Mouse (Mus musculus): ENCODE measurements around the gene Pcnx2.

Gene Pcnx2

GRCm38 (mm10) chr8:125897868-125898788 is at the start of gene Pcnx2:
Gene Pcnx2, minus strand, starts transcription at chr8:125898317.
- DNase-seq: no peak

DNA sequence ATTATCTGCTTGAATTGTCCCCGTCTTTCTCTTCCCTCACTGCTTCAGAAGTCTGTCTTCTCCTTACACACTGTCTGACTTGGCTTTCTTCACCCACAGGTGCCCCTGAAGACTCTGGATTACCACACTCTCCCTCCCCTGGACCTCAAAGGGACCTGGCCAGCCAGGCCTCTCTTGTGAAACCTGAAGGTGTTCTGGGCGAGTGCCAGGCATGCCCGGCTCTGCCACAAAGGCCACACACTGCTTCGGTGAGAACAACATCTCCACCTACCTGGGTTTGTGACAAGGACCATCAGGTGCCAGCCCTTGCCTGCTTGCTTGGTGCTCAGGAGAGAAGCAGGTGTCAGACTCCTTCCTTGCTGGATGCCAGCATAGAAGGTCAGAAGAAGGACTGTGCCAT is 46.4 kb upstream of the Pcnx2 start:
- DNase-seq: peak; percentile 20 to 34

DNA sequence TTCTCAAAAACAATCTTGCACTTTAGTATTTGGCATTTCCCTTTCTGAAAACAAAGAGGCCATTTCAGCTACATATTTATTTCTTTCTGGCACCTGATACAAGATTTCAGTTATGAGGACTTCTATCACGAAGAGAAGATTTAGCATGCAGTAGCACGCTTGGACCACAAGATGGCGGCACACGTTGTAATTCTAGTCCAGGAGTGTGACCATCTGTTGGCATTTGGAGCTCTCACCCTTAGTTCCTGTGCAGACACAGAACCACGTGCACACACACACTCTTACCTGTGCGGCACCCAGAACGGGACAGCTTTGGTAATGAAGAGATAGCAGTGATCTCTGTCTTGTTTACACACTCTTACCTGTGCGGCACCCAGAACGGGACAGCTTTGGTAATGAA is 37.5 kb upstream of the Pcnx2 start:
- DNase-seq: peak; percentile 62 to 81

DNA sequence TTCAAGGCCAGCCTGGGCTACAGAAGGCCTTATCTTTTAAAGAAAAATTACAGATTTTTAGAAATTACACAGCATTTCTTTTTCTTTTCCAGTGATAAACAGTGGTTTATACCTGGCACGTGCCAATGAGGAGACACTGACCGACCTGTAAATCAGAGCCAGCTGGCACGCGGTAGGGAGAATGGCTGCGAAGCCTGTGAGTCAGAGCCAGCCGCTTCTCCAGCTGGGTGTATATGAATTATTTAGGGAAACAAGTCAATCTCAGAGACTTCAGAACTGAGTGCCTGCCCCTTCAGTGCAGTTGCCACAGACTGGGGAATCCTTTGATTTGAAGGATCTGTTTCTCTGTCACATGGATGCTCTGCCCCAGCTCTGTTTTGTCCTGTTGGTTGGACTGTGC is 33.7 kb upstream of the Pcnx2 start:
- DNase-seq: no peak

- DNase-seq: peak; percentile 67 to 86
Observed at GRCm38 (mm10) chr8:125930276-125931046, 32.3 kb upstream of the Pcnx2 start.

DNA sequence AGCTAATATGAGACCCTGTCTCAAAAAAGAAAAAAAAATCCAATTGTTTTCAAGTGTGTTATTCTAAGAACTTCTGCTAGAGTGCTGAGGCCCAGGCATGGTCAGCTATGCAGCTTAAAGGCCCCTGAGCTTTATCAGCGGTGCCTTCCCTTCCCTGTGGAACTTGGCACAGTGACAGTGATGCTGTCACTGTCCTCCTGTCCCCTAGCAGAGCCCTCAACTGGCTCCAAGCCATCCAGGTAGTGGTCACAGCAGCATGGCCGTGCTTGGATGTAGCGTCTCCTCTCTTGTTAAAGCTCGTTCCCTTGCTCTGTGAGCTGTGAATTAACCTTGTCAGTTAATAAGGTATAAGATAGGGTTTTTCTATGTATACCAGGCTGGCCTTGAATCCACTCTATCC is 28.5 kb upstream of the Pcnx2 start:
- DNase-seq: no peak

DNA sequence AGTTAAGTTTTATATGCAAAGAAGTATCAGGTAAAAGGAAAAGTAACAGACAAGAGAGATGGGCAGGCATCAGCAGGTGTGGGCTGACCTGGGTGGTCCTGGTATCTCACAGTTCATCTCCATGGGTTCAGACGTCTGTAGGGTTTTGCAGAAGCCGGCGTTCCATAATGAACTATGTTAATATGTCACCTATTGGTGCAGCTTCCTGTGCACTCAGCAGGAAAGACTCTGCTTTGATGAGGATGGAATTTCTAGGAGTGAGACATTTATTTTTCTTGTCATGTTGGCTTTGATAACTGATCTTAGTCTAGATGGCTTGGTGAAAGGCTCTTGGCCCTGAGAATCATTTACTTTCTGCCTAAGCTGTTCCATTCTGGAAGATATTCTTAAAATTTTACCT is 24.2 kb upstream of the Pcnx2 start:
- peak; percentile 24 to 53 for DNase-seq

GRCm38 (mm10) chr8:125920761-125921160 is 22.6 kb upstream of the Pcnx2 start:
- peak in 1 of 2 experiments; percentile 42 for DNase-seq

- DNase-seq: no peak
Observed at GRCm38 (mm10) chr8:125920281-125920680, 22.2 kb upstream of the Pcnx2 start.

GRCm38 (mm10) chr8:125919560-125919959 is 21.4 kb upstream of the Pcnx2 start:
- peak in 1 of 2 experiments; percentile 35 for DNase-seq

- no peak for DNase-seq
Observed at GRCm38 (mm10) chr8:125918719-125919118, 20.6 kb upstream of the Pcnx2 start.

DNA sequence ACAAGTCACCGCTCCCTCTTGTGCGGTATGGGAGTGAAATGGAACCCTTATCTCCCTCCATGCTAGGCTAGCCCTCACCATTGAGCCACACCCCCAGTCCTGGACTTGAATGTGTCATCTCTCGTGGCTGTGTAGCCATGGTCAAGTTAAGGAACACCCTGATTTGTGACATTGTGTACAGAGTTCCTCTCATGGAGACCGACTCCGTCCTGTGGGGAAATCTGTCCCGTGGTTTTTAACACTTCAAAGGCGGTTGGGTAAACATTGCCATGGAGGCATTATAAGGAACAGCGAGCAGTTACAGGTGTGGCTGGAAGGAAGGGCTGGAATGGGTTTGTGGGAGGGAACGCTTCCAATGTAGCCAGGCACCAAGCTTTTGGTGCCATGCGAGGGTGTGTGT is 18.9 kb upstream of the Pcnx2 start:
- DNase-seq: no peak

DNA sequence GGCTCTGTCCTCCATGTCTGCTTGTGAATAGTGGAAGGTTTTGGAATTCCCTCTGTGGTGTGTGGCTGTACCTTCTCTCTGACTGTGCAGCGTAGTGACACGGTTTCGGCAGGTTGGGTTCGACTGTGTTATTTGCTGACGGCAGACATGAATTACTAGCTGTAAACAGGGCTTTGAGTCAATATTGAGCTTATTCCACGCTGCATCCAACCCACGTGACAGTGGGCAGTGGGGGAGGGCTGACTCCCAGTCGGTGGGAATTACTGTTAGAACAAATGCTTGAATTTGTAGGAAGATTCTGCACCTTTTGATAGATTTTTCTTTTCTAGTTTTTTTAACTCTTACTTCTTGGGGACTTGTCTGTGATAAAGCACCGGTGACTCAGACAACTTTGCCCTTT is 16.3 kb upstream of the Pcnx2 start:
- DNase-seq: peak in 1 of 2 experiments; percentile 25

GRCm38 (mm10) chr8:125913206-125913605 is 15.1 kb upstream of the Pcnx2 start:
- no peak for DNase-seq

DNA sequence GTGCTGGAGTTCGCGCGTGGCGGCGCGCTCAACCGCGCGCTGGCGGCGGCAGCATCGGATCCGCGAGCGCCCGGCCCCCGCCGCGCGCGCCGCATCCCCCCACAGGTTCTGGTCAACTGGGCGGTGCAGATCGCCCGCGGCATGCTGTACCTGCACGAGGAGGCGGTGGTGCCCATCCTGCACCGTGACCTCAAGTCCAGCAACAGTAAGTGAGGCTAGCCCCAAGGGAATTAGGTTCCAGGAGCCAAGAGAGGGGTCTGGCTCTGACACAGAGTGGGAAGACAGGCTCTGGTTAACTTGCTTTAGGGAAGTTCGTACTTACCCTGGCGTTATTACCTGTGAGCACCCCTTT is 13.1 kb upstream of the Pcnx2 start:
- peak in 1 of 2 experiments; percentile 58 for DNase-seq

DNA sequence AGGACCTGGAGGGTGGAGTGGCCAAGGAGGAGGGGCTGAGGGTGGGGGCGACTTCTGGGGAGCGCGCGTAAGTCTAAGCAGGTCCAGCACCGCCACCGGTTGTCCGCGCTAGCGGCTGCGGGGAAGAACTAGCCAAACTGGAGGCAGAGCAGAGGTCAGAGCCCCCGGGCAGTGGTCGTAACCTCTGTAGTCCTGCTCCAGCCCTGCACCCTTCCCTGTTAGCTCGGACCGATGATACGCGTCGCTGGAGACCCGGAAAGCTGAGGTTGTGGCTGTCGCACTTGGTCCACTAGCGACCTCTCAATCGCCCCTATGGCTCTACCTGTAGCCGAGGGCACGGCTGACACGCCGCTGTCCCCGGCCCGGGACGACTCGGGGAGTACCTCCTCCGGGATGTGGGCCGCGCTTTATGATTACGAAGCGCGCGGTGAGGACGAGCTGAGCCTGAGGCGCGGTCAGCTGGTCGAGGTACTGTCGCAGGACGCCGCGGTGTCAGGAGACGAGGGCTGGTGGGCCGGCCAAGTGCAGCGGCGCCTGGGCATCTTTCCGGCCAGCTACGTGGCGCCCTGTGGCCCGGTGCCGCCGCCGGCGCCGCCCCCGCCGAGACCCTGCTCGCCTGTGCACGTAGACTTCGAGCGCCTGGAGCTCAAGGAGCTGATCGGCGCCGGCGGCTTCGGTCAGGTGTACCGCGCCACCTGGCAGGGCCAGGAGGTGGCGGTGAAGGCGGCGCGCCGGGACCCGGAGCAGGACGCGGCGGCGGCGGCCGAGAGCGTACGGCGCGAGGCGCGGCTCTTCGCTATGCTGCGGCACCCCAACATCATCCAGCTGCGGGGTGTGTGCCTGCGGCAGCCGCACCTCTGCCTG is 12.5 kb upstream of the Pcnx2 start, which contains the start of gene Map3k21:
Gene Map3k21 (plus strand): TSS at position 86 of the 864 bp plus-strand sequence.
- peak in 1 of 2 experiments; percentile 65 for DNase-seq

DNA sequence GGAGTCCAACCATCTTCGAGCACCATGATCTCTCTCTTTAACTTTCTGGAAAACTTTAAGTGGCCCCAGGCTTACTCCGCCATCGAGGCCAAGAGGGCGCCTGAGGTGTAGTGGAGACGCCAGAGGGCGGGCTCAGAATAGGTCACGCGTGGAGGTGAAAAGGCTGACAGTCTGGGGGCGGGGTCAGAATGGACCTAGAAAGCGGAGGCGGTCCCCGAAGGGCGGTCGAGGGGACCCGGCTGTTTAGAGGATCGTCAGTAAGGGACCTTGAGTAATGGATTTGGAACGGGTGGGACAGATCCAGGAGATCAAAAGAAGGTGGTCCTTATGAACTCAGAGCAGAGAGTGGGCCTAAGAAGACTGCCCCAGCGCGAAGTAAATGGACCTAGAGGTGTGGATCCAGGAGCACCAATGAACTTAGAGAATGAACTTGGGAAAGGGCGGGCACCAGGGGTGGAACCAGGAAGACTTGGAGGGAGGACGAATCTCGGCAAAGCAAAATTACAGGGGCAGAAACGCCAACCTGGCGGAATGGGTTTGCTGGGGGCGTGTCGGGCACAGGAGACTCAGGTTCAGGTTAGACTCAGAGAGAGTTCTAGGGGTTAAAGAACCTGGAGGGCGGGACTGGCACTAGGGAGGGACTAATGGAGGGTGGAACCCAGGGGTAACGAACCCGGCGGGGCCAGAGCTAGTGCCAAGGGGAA is 11.7 kb upstream of the Pcnx2 start:
- peak; percentile 89 to 95 for DNase-seq

DNA sequence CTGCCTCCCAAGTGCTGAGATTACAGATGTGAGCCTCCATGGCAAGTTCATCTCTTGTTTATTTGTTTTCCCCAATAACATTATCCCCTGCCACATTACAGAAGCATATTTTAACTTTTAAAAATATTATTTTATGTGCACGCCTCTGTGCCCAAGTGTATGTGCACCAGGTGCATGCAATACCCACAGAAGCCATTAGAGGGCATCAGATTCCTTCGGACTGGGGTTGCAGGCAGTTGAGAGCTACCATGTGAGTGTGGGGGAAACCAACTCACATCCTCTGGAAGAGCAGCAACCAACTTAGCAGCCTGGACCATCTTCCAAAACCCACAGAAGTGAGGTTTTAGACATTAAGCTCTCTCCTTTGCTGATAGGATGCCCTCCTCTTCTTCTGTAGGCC is 9.2 kb upstream of the Pcnx2 start:
- peak in 1 of 2 experiments; percentile 43 for DNase-seq

- DNase-seq: no peak
Observed at GRCm38 (mm10) chr8:125905341-125905740, 7.2 kb upstream of the Pcnx2 start.

GRCm38 (mm10) chr8:125902521-125902920 is 4.4 kb upstream of the Pcnx2 start:
- no peak for DNase-seq

GRCm38 (mm10) chr8:125901167-125901566 is 3.0 kb upstream of the Pcnx2 start:
- peak in 1 of 2 experiments; percentile 41 for DNase-seq

GRCm38 (mm10) chr8:125898899-125899298 is 782 bp upstream of the Pcnx2 start:
- DNase-seq: peak in 1 of 2 experiments; percentile 82

All from kidney, postnatal 36 days (tissue).